Mouse (Mus musculus): ENCODE data around the gene Ano6.

DNA sequence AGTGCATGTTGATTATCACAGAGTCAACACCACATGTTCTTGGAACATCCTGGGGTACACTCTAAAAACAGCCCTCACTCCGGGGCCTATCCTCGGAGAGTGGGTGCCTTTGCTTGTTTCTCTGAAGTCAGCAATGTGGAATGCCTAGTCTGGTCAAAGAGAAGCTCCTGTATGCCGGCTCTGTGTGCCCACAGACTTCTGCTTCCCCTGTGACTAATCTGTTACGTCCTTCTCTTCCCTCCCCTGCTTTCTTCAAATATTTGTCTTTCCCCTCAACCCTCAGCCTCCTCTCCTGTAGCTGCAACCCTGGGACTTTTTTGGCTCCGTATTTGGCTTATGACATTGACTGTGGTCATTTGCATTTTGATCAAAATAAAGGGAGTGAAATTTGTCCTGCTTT lies 96.7 kb downstream of the Ano6 start:
- TF ChIP-seq CTCF (IDR thresholded peaks at IDR 0.05), result no peak
- no peak for TF ChIP-seq POLR2A (IDR thresholded peaks at IDR 0.05; ENCODE audit: insufficient read depth, low read depth, low read length)
- TF ChIP-seq EP300 (IDR thresholded peaks at IDR 0.05; ENCODE audit: insufficient read depth, low read depth, low read length), result no peak
